Mouse (Mus musculus) CH12.LX (cell line): ENCODE data around the gene Sf3a3. TPM values are rescaled to one million over a fixed set of nuclear protein-coding genes. Genes with fewer than 3 reads are reported as not detected.

ENCODE experiments used
- DNase-seq: peaks from one replicate; pipeline ENCODE4 v3.0.0-alpha.2; 2013; ENCODE audit errors: extremely low read depth
- H3K27ac ChIP-seq: 2 replicates; pipeline ENCODE4 v1.5.1; 2012; ENCODE audit warnings: low read depth, mild to moderate bottlenecking, control low read depth, moderate library complexity; ENCODE audit not compliant: insufficient read depth
- H3K27me3 ChIP-seq: replicated peaks from 2 replicates; pipeline ENCODE3; 2012; ENCODE audit warnings: inconsistent platforms
- H3K36me3 ChIP-seq, 2 experiments: replicated peaks in 1 of 2; 2 replicates each; pipeline versions ENCODE3 to v1.6.1; 2012; ENCODE audit warnings: inconsistent platforms in 1 of 2, low read length in 1 of 2, mild to moderate bottlenecking in 1 of 2, mixed read lengths in 1 of 2, moderate library complexity in 1 of 2; ENCODE audit not compliant: control insufficient read depth in 1 of 2, insufficient read depth in 1 of 2
- H3K4me1 ChIP-seq, 2 experiments: 2 replicates each; pipeline ENCODE4 v1.6.1; 2012; ENCODE audit warnings: inconsistent platforms in 1 of 2, moderate library complexity in 1 of 2; ENCODE audit not compliant: insufficient read depth in 2 of 2, control insufficient read depth in 1 of 2
- H3K4me2 ChIP-seq: 2 replicates; pipeline ENCODE4 v1.6.1; 2012; ENCODE audit warnings: low read depth, mild to moderate bottlenecking, control low read depth; ENCODE audit not compliant: poor library complexity, insufficient read depth, severe bottlenecking
- H3K4me3 ChIP-seq, 3 experiments: fragments of 150-350 bp in 1 of 3; sonication (generic) in 1 of 3; replicated peaks in 1 of 3; 2 replicates each; pipeline versions ENCODE3 to v1.5.1; 2011 to 2012; ENCODE audit warnings: low read depth in 2 of 3, low read length in 2 of 3, mild to moderate bottlenecking in 2 of 3, moderate library complexity in 2 of 3, control low read depth in 1 of 3, improper control_type of control experiment in 1 of 3, inconsistent platforms in 1 of 3, mixed read lengths in 1 of 3; ENCODE audit not compliant: poor library complexity in 1 of 3
- H3K79me2 ChIP-seq: replicated peaks from 2 replicates; pipeline ENCODE4 v1.6.1; 2012; ENCODE audit warnings: mild to moderate bottlenecking, moderate library complexity; ENCODE audit not compliant: control insufficient read depth, poor library complexity, insufficient read depth, severe bottlenecking; ENCODE audit errors: extremely low read depth
- H3K9ac ChIP-seq: 2 replicates; pipeline ENCODE4 v1.6.1; 2012; ENCODE audit warnings: low read depth, mild to moderate bottlenecking, control low read depth, moderate library complexity; ENCODE audit not compliant: insufficient read depth
- H3K9me3 ChIP-seq: replicated peaks from 2 replicates; pipeline ENCODE3; 2012; ENCODE audit warnings: low read length, inconsistent platforms, mixed read lengths
- CHD2 ChIP-seq: IDR thresholded peaks from 2 replicates; pipeline ENCODE4 v1.6.1; 2011; ENCODE audit warnings: low read length, improper control_type of control experiment
- CTCF ChIP-seq, 2 experiments: IDR thresholded peaks in 1 of 2; conservative IDR thresholded peaks in 1 of 2; 2 replicates each; pipeline ENCODE4 v1.5.1; 2011 to 2012; ENCODE audit warnings: low read depth in 2 of 2, low read length in 2 of 2, improper control_type of control experiment in 1 of 2, inconsistent platforms in 1 of 2, mild to moderate bottlenecking in 1 of 2, moderate library complexity in 1 of 2
- ELF1 ChIP-seq: IDR thresholded peaks from 2 replicates; pipeline ENCODE4 v1.6.1; 2014; ENCODE audit warnings: low read depth, mild to moderate bottlenecking, inconsistent platforms, low read length, improper control_type of control experiment
- ETS1 ChIP-seq: conservative IDR thresholded peaks from 2 replicates; pipeline ENCODE4 v1.6.1; 2012; ENCODE audit warnings: low read depth, mild to moderate bottlenecking, inconsistent platforms, low read length, improper control_type of control experiment, moderate library complexity
- GABPA ChIP-seq: IDR thresholded peaks from 2 replicates; pipeline ENCODE4 v1.6.1; 2012; ENCODE audit warnings: low read depth, low read length, improper control_type of control experiment, inconsistent platforms; ENCODE audit not compliant: insufficient replicate concordance
- JUN ChIP-seq: IDR thresholded peaks from 2 replicates; pipeline ENCODE4 v1.6.1; 2011; ENCODE audit warnings: low read depth, mild to moderate bottlenecking, low read length, improper control_type of control experiment, moderate library complexity; ENCODE audit not compliant: insufficient read depth
- KAT2A ChIP-seq: IDR thresholded peaks from 2 replicates; pipeline ENCODE4 v1.6.1; 2012; ENCODE audit warnings: low read length, improper control_type of control experiment, inconsistent platforms; ENCODE audit not compliant: insufficient replicate concordance
- MAX ChIP-seq: IDR thresholded peaks from 2 replicates; pipeline ENCODE4 v1.6.1; 2011; ENCODE audit warnings: low read length, improper control_type of control experiment
- MAZ ChIP-seq: IDR thresholded peaks from 2 replicates; pipeline ENCODE4 v1.6.1; 2012; ENCODE audit warnings: low read depth, mild to moderate bottlenecking, inconsistent platforms, low read length, improper control_type of control experiment, moderate library complexity
- NRF1 ChIP-seq: IDR thresholded peaks from 2 replicates; pipeline ENCODE4 v1.6.1; 2014; ENCODE audit warnings: low read depth, mild to moderate bottlenecking, inconsistent platforms, low read length, improper control_type of control experiment, moderate library complexity
- PAX5 ChIP-seq: IDR thresholded peaks from 2 replicates; pipeline ENCODE4 v1.6.1; 2012; ENCODE audit warnings: low read length, inconsistent platforms, mixed read lengths
- POLR2A ChIP-seq: IDR thresholded peaks from 2 replicates; pipeline ENCODE4 v1.6.1; 2011; ENCODE audit warnings: low read depth, mild to moderate bottlenecking, improper control_type of control experiment, low read length
- POLR2AphosphoS2 ChIP-seq: IDR thresholded peaks from 2 replicates; pipeline ENCODE4 v1.6.1; 2011; ENCODE audit warnings: low read depth, low read length, improper control_type of control experiment
- RAD21 ChIP-seq: IDR thresholded peaks from 2 replicates; pipeline ENCODE4 v1.6.1; 2011; ENCODE audit warnings: low read depth, mild to moderate bottlenecking, low read length, improper control_type of control experiment, moderate library complexity
- RCOR1 ChIP-seq: conservative IDR thresholded peaks from 2 replicates; pipeline ENCODE4 v1.6.1; 2012; ENCODE audit warnings: low read depth, mild to moderate bottlenecking, inconsistent platforms, low read length, improper control_type of control experiment
- SIN3A ChIP-seq: IDR thresholded peaks from 2 replicates; pipeline ENCODE4 v1.6.1; 2012; ENCODE audit warnings: low read length, improper control_type of control experiment, inconsistent platforms
- SMC3 ChIP-seq: IDR thresholded peaks from 2 replicates; pipeline ENCODE4 v1.6.1; 2011; ENCODE audit warnings: low read depth, low read length, improper control_type of control experiment
- TBP ChIP-seq: conservative IDR thresholded peaks from 2 replicates; pipeline ENCODE4 v1.6.1; 2011; ENCODE audit warnings: low read depth, low read length, improper control_type of control experiment
- USF1 ChIP-seq: IDR thresholded peaks from 2 replicates; pipeline ENCODE4 v1.6.1; 2014; ENCODE audit warnings: low read depth, mild to moderate bottlenecking, inconsistent platforms, low read length, improper control_type of control experiment
- USF2 ChIP-seq: conservative IDR thresholded peaks from 2 replicates; pipeline ENCODE4 v1.6.1; 2011; ENCODE audit warnings: low read depth, low read length, improper control_type of control experiment
- ZKSCAN1 ChIP-seq: IDR thresholded peaks from 2 replicates; pipeline ENCODE4 v1.6.1; 2012; ENCODE audit warnings: low read depth, inconsistent platforms, low read length, improper control_type of control experiment, borderline replicate concordance
- ZMIZ1 ChIP-seq: IDR thresholded peaks from 2 replicates; pipeline ENCODE4 v1.6.1; 2012; ENCODE audit warnings: low read depth, mild to moderate bottlenecking, inconsistent platforms, low read length, improper control_type of control experiment
- ZNF384 ChIP-seq: IDR thresholded peaks from 2 replicates; pipeline ENCODE4 v1.6.1; 2012; ENCODE audit warnings: low read depth, low read length, improper control_type of control experiment, inconsistent platforms
- dilution Hi-C: fragments of 300-500 bp; cut with MboI; formaldehyde crosslinking; loops from 2 replicates; pipeline ENCODE4 v1.14.3; 2020; ENCODE audit warnings: low sequenced_read_pairs; ENCODE audit not compliant: extremely low pct_unique_long_range_greater_than_20kb, extremely low pct_ligation_motif_present
- in situ Hi-C: fragments of 300-500 bp; cut with MboI; formaldehyde crosslinking; loops from 3 replicates; pipeline ENCODE4 v1.14.3; 2019; ENCODE audit warnings: low sequenced_read_pairs, low pct_ligation_motif_present, low pct_unique_long_range_greater_than_20kb, mixed read lengths
- polyA plus RNA-seq: library from polyadenylated mRNA; unstranded; fragments of >175 nt; gene quantifications from 2 replicates; pipeline ENCODE4 v1.2.1, GENCODE M21; 2012; ENCODE audit warnings: low read depth; ENCODE audit not compliant: insufficient read length
- total RNA-seq, 2 experiments: library from RNA; depleted of rRNA; stranded (reverse); fragments of 300-350 nt in 1 of 2; fragments of >200 nt in 1 of 2; gene quantifications; 2 replicates each; pipeline ENCODE4 v1.2.3; 2012 to 2014

The Sf3a3 gene
- total and polyA plus RNA-seq, 3 experiments: 100 to 134 (median 122) TPM

DNA sequence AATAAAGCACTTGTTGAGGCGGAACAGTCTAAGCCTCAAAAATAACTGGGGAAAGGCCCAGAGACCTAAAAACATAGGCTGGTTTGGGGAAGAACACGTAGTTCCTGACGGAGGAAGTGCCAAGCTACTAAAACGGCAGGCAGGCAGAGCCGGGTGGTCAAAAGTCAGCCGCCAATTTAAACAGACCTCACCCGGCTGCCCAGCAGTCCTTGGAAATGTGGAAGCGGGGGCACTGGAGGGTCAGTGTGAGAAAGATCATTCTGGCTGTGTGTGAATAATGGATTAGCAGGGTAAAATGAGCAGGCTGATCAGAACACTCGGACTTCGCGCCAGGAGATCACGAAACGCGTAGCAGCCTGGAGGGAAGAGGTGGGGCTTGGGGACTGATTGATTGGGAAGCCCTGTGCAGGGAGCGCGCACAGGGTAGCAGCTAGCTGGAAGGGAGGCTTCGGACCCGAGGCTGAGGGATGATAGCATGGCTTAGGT lies 4.6 kb upstream of the Sf3a3 start (continued):
- TF ChIP-seq USF2 (no peak), PAX5 (no peak), USF1 (no peak), RCOR1 (no peak), KAT2A (no peak), ZKSCAN1 (no peak), MAZ (no peak)

GRCm38 (mm10) chr4:124710776-124711291 lies 3.7 kb upstream of the Sf3a3 start:
- H3K4me3 ChIP-seq: peak overlapping the region in 1 of 3 experiments; percentile 35
- H3K79me2 ChIP-seq: peaks cover 11% of the 10 kb centered on the region
- H3K36me3 ChIP-seq: peaks cover 15 to 23% of the 10 kb centered on the region in 2 experiments
- H3K4me2 ChIP-seq: peak overlapping the region; percentile 58
- dilution Hi-C loops (no loop called here), in situ Hi-C loops (no loop called here)
- peak; percentile 20 for TF ChIP-seq RAD21
- TF ChIP-seq ZNF384: no peak
- peak; percentile 43 for TF ChIP-seq SMC3
- peak; percentile 33 to 67; a peak in 2 of 4 replicates for TF ChIP-seq CTCF (conservative IDR thresholded peaks at IDR 0.05 in 1 of 2, IDR thresholded peaks at IDR 0.05 in 1 of 2; ENCODE audit: low read depth in 2 of 2, low read length in 2 of 2)
- 0 out of 2 replicates have a peak overlapping the region, but pooled peaks have one; percentile 46 for H3K9ac ChIP-seq
- no peaks in the 10 kb centered on the region for H3K27me3 ChIP-seq
- peaks cover 21 to 55% of the 10 kb centered on the region in 2 experiments for H3K4me1 ChIP-seq
- H3K9me3 ChIP-seq: no peaks in the 10 kb centered on the region
- H3K27ac ChIP-seq: no peak overlapping the region
- peak; percentile 73 for DNase-seq

GRCm38 (mm10) chr4:124712618-124713017 lies 2.0 kb upstream of the Sf3a3 start:
- Histone ChIP-seq H3K79me2 (peaks cover 23% of the 10 kb centered on the region), H3K9me3 (no peaks in the 10 kb centered on the region), H3K27ac (no peak overlapping the region), H3K9ac (no peak overlapping the region), H3K4me1 (peaks cover 19 to 49% of the 10 kb centered on the region in 2 experiments), H3K36me3 (peaks cover 14 to 22% of the 10 kb centered on the region in 2 experiments), H3K4me2 (no peak overlapping the region), H3K27me3 (no peaks in the 10 kb centered on the region), H3K4me3 (no peak overlapping the region)
- DNase-seq: no peak
- in situ Hi-C loops: no loop called here
- dilution Hi-C loops: no loop called here
- TF ChIP-seq ELF1 (no peak), SIN3A (no peak), POLR2AphosphoS2 (no peak), JUN (no peak), CTCF (conservative IDR thresholded peaks at IDR 0.05 in 1 of 2, IDR thresholded peaks at IDR 0.05 in 1 of 2; ENCODE audit: low read depth in 2 of 2, low read length in 2 of 2) (no peak), KAT2A (no peak), USF1 (no peak), ZNF384 (no peak), NRF1 (no peak), GABPA (no peak), MAX (no peak), POLR2A (no peak), USF2 (no peak), TBP (no peak), MAZ (no peak), ZKSCAN1 (no peak), CHD2 (no peak), ETS1 (no peak), ZMIZ1 (no peak)
